Mouse (Mus musculus): ENCODE results near the gene Cnpy2. TPM values are rescaled to one million over a fixed set of nuclear protein-coding genes. Genes with fewer than 3 reads are reported as not detected.
"Not testable (repeated sequence)": the region's sequence is repeated elsewhere in the genome, so short reads cannot be mapped to it uniquely, and the experiment has no call there.

The Cnpy2 gene
- 65.3 and 65.4 TPM in 2 replicates for polyA plus RNA-seq (2012; rRNA removed)

DNA sequence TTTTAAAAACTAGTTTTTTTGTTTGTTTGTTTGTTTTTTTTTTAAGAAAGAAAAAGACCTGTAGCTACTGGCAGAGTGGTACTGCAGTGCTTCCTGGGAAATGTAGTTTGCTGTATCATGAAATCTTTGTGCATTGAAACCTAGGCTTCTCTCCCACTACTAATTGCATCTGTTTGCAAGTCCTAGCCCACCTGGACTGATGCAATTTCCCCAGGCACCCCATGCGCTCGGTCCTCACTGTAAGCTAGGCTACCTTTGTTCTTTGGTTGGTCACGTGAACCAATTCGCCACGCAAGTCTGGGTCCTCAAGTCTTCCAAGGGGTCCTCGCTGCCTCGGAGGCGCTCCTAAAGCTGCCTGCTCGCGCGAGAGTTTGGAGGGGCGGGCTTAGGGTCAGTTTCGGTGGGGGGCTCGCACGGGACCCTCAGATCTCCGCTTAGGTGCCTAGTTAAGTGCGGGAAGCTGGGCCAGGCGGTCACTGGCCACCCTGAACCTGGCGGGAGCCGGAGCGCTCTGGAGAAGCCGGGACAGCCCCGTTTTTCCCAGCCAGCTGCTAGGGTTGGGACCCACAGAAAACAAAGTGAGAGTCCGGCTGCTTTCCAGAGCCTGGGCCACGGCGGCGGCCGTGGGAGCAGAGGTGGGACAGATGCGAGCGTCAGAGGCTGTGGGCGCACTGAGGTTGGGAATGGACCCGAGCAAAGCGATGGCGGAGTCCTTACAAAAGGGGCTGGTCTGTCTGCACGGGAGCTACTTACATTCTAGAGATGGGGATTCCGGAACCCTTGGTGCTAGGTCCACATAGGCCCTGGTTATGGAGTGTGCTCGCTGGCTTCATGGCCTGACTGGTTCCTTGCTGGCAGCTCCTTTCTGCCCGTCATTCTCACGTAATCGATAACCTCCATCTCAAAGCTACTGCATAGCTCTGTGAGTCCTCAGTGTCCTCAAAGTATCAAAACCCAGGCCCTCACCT, at the start of gene Cnpy2:
Cnpy2 (plus strand) TSS at position 319 of the 968 bp plus-strand sequence.
- peak; percentile 78 to 85 for DNase-seq
- H3K4me1 ChIP-seq (ENCODE audit: control insufficient read depth, insufficient read depth, low read length), result no peaks in the 10 kb centered on the region; the same call in 1 of the 2 replicates
- peak within 1 kb of the TSS; percentile 98 for H3K4me3 ChIP-seq (replicated peaks; ENCODE audit: insufficient read depth, low read depth, low read length)
- no peaks in the 10 kb centered on the region for H3K27me3 ChIP-seq (ENCODE audit: control insufficient read depth, insufficient read depth, low read length)
- TF ChIP-seq POLR2A (IDR thresholded peaks at IDR 0.05; ENCODE audit: borderline replicate concordance, insufficient read depth, low read length) (0 out of 2 replicates have a peak, but pooled peaks have one; percentile 29), CTCF (IDR thresholded peaks at IDR 0.05; ENCODE audit: borderline replicate concordance, insufficient read depth, low read depth, low read length) (no peak)
- under 1% methylated on average over 40 of the region's 40 CpGs for WGBS
- H3K27ac ChIP-seq (ENCODE audit: insufficient read depth, low read length), result peak within 1 kb of the TSS; percentile 91

DNA sequence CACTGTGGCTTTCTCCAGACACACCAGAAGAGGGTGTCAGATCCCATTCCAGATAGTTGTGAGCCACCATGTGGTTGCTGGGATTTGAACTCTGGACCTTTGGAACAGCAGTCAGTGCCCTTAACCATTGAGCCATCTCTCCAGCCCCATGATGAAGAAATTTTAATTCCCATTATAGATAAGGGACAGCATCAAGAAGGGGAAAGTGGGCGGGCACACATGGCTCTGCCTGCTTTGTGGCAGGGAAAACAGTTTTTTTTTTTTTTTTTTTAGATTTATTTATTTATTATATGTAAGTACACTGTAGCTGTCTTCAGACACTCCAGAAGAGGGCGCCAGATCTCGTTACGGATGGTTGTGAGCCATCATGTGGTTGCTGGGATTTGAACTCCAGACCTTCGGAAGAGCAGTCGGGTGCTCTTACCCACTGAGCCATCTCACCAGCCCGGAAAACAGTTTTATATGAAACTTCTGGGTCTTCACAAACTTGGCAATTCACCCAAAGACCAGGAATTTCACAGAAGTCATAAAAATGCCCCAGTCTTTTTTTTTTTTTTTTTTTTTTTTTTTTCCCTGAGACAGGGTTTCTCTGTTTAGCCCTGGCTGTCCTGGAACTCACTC, 49.3 kb upstream of the Cnpy2 start:
- DNase-seq; H3K27ac ChIP-seq (ENCODE audit: insufficient read depth, low read length); H3K4me1 ChIP-seq (ENCODE audit: control insufficient read depth, insufficient read depth, low read length); H3K27me3 ChIP-seq (ENCODE audit: control insufficient read depth, insufficient read depth, low read length); H3K4me3 ChIP-seq (replicated peaks; ENCODE audit: insufficient read depth, low read depth, low read length): not testable (repeated sequence)
- WGBS, result 90% methylated on average over 4 of the region's 7 CpGs

DNA sequence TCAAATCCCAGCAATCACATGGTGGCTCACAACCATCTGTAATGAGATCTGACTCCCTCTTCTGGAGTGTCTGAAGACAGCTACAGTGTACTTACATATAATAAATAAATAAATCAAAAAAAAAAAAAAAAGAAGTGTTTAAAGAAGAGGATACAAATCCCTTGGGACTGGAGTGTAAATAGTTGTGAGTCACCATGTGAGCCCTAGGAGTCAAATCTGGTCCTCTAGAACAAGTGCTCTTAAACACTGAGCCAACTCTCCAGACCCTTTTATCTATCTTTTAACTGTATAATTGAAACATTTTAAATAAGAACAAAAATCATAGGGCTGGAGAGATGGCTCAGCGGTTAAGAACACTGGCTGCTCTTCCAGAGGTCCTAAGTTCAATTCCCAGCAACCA, 46.9 kb upstream of the Cnpy2 start:
- not testable (repeated sequence) for H3K4me3 ChIP-seq (replicated peaks; ENCODE audit: insufficient read depth, low read depth, low read length); H3K4me1 ChIP-seq (ENCODE audit: control insufficient read depth, insufficient read depth, low read length); H3K27me3 ChIP-seq (ENCODE audit: control insufficient read depth, insufficient read depth, low read length); H3K27ac ChIP-seq (ENCODE audit: insufficient read depth, low read length); DNase-seq
- 93% methylated on average over 1 of the region's 1 CpGs for WGBS

- Histone ChIP-seq H3K27ac (ENCODE audit: insufficient read depth, low read length) (no peak overlapping the region), H3K27me3 (ENCODE audit: control insufficient read depth, insufficient read depth, low read length) (no peaks in the 10 kb centered on the region), H3K4me3 (replicated peaks; ENCODE audit: insufficient read depth, low read depth, low read length) (no peak overlapping the region), H3K4me1 (ENCODE audit: control insufficient read depth, insufficient read depth, low read length) (peaks cover 13% of the 10 kb centered on the region)
- no peak for DNase-seq
- TF ChIP-seq CTCF (IDR thresholded peaks at IDR 0.05; ENCODE audit: borderline replicate concordance, insufficient read depth, low read depth, low read length), result no peak
- no peak for TF ChIP-seq POLR2A (IDR thresholded peaks at IDR 0.05; ENCODE audit: borderline replicate concordance, insufficient read depth, low read length)
- WGBS, result 42% methylated on average over 6 of the region's 6 CpGs
Measured at GRCm38 (mm10) chr10:128278158-128278557, 44.1 kb upstream of the Cnpy2 start.

- WGBS, result 81% methylated on average over 6 of the region's 6 CpGs
- no peak overlapping the region for H3K4me3 ChIP-seq (replicated peaks; ENCODE audit: insufficient read depth, low read depth, low read length)
Measured at GRCm38 (mm10) chr10:128280943-128281342, 41.3 kb upstream of the Cnpy2 start.

GRCm38 (mm10) chr10:128281682-128282081, 40.6 kb upstream of the Cnpy2 start:
- H3K27ac ChIP-seq (ENCODE audit: insufficient read depth, low read length), result peak overlapping the region; percentile 44; the same call in 1 of the 2 replicates
- WGBS, result 60% methylated on average over 14 of the region's 14 CpGs
- no peaks in the 10 kb centered on the region for H3K27me3 ChIP-seq (ENCODE audit: control insufficient read depth, insufficient read depth, low read length)
- DNase-seq, result peak in 1 of 2 experiments; percentile 46
- H3K4me1 ChIP-seq (ENCODE audit: control insufficient read depth, insufficient read depth, low read length), result peaks cover 38% of the 10 kb centered on the region
- peak; percentile 14; the same call in 1 of the 2 replicates for TF ChIP-seq CTCF (IDR thresholded peaks at IDR 0.05; ENCODE audit: borderline replicate concordance, insufficient read depth, low read depth, low read length)
- TF ChIP-seq POLR2A (IDR thresholded peaks at IDR 0.05; ENCODE audit: borderline replicate concordance, insufficient read depth, low read length), result no peak
- H3K4me3 ChIP-seq (replicated peaks; ENCODE audit: insufficient read depth, low read depth, low read length), result no peak overlapping the region

More at GRCm38 (mm10) chr10:128280943-128281342, 41.3 kb upstream of the Cnpy2 start:
- peaks cover 35% of the 10 kb centered on the region for H3K4me1 ChIP-seq (ENCODE audit: control insufficient read depth, insufficient read depth, low read length)
- no peak for DNase-seq
- no peak overlapping the region for H3K27ac ChIP-seq (ENCODE audit: insufficient read depth, low read length)
- TF ChIP-seq POLR2A (IDR thresholded peaks at IDR 0.05; ENCODE audit: borderline replicate concordance, insufficient read depth, low read length) (no peak), CTCF (IDR thresholded peaks at IDR 0.05; ENCODE audit: borderline replicate concordance, insufficient read depth, low read depth, low read length) (no peak)
- no peaks in the 10 kb centered on the region for H3K27me3 ChIP-seq (ENCODE audit: control insufficient read depth, insufficient read depth, low read length)

DNA sequence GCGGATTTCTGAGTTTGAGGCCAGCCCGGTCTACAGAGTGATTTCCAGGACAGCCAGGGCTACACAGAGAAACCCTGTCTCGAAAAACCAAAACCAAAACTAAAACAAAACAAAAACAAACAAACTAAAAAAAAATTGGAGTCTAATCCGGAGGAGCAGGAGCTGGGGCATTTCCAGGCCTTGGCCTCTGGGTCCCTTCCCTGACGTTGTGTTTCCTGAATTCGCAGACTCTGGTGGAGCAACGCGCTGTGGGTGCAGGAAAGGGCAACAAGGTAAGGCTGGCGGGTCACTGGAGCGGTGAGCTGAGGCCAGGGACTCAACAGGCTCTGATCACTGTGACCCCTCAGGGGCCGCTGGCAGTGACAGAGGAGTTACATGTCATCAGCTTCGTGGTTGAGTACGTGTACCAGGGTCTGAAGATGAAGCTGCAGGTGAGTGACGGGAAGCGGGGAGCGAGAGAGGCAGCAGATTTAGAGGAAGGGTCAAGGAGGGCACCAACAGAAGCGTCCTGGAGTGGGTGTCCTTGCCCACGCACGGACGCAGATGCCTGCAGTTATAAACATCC, 39.3 kb upstream of the Cnpy2 start:
- DNase-seq, result no peak
- Histone ChIP-seq H3K27me3 (ENCODE audit: control insufficient read depth, insufficient read depth, low read length) (no peaks in the 10 kb centered on the region), H3K27ac (ENCODE audit: insufficient read depth, low read length) (peak overlapping the region; percentile 94), H3K4me1 (ENCODE audit: control insufficient read depth, insufficient read depth, low read length) (peaks cover 38% of the 10 kb centered on the region), H3K4me3 (replicated peaks; ENCODE audit: insufficient read depth, low read depth, low read length) (no peak overlapping the region)
- TF ChIP-seq POLR2A (IDR thresholded peaks at IDR 0.05; ENCODE audit: borderline replicate concordance, insufficient read depth, low read length) (no peak), CTCF (IDR thresholded peaks at IDR 0.05; ENCODE audit: borderline replicate concordance, insufficient read depth, low read depth, low read length) (no peak)
- whole genome bisulfite sequencing, result 26% methylated on average over 20 of the region's 20 CpGs
